Mouse (Mus musculus): ENCODE measurements around the gene Fam186b. TPM values are rescaled to one million over a fixed set of nuclear protein-coding genes. Genes with fewer than 3 reads are reported as not detected.

Gene Fam186b
- total and polyA plus RNA-seq, 3 experiments: 0.11 TPM; not detected in 2

- H3K4me1 ChIP-seq (ENCODE audit: control insufficient read depth in 1 of 2, insufficient read depth in 2 of 2, low read length in 2 of 2): peaks cover 9 to 35% of the 10 kb centered on the region in 2 experiments
- H3K36me3 ChIP-seq (ENCODE audit: control insufficient read depth in 1 of 2, insufficient read depth in 2 of 2, low read length in 2 of 2): peaks cover 0 to 25% of the 10 kb centered on the region in 2 experiments; a peak in 2 of 4 replicates
- peaks cover 2 to 5% of the 10 kb centered on the region in 2 experiments; a peak in 2 of 4 replicates for H3K27me3 ChIP-seq (ENCODE audit: control insufficient read depth in 1 of 2, insufficient read depth in 2 of 2, low read length in 2 of 2)
- H3K9ac ChIP-seq (ENCODE audit: control insufficient read depth, low read depth, low read length, poor library complexity, severe bottlenecking): no peak overlapping the region
- DNase-seq (ENCODE audit: low read depth, low spot score): no peak
- no peaks in the 10 kb centered on the region for H3K9me3 ChIP-seq (replicated peaks; ENCODE audit: insufficient read depth, low read length)
- H3K79me2 ChIP-seq (ENCODE audit: control insufficient read depth, insufficient read depth, low read length, poor library complexity): no peaks in the 10 kb centered on the region
- no peak overlapping the region for H3K4me3 ChIP-seq (ENCODE audit: control insufficient read depth in 1 of 2, insufficient read depth in 1 of 2, low read depth in 2 of 2, low read length in 2 of 2)
- TF ChIP-seq MXI1 (IDR thresholded peaks at IDR 0.05; ENCODE audit: low read depth, low read length) (no peak), BHLHE40 (IDR thresholded peaks at IDR 0.05; ENCODE audit: borderline replicate concordance, low read depth, low read length) (no peak), MAZ (IDR thresholded peaks at IDR 0.05; ENCODE audit: low read depth, low read length) (no peak), MYB (IDR thresholded peaks at IDR 0.05; ENCODE audit: low read depth, low read length) (no peak), ZNF384 (IDR thresholded peaks at IDR 0.05; ENCODE audit: low read depth, low read length) (no peak; the same call in 1 of the 2 replicates), POLR2AphosphoS5 (IDR thresholded peaks at IDR 0.05; ENCODE audit: borderline replicate concordance, low read depth, low read length) (no peak), HCFC1 (IDR thresholded peaks at IDR 0.05; ENCODE audit: low read depth, low read length) (no peak), GATA1 (IDR thresholded peaks at IDR 0.05; ENCODE audit: low read depth, low read length) (no peak)
- no peak overlapping the region for H3K27ac ChIP-seq (ENCODE audit: control insufficient read depth, low read depth, low read length)
Observed at GRCm38 (mm10) chr15:99330324-99330723, 34.6 kb upstream of the Fam186b start.

- Histone ChIP-seq H3K9ac (ENCODE audit: control insufficient read depth, low read depth, low read length, poor library complexity, severe bottlenecking) (no peak overlapping the region), H3K27me3 (ENCODE audit: control insufficient read depth in 1 of 2, insufficient read depth in 2 of 2, low read length in 2 of 2) (peaks cover 2 to 8% of the 10 kb centered on the region in 2 experiments), H3K36me3 (ENCODE audit: control insufficient read depth in 1 of 2, insufficient read depth in 2 of 2, low read length in 2 of 2) (peaks cover 0 to 18% of the 10 kb centered on the region in 2 experiments; a peak in 2 of 4 replicates), H3K9me3 (replicated peaks; ENCODE audit: insufficient read depth, low read length) (no peaks in the 10 kb centered on the region), H3K27ac (ENCODE audit: control insufficient read depth, low read depth, low read length) (no peak overlapping the region), H3K4me1 (ENCODE audit: control insufficient read depth in 1 of 2, insufficient read depth in 2 of 2, low read length in 2 of 2) (peaks cover 9 to 27% of the 10 kb centered on the region in 2 experiments), H3K4me3 (ENCODE audit: control insufficient read depth in 1 of 2, insufficient read depth in 1 of 2, low read depth in 2 of 2, low read length in 2 of 2) (no peak overlapping the region), H3K79me2 (ENCODE audit: control insufficient read depth, insufficient read depth, low read length, poor library complexity) (no peaks in the 10 kb centered on the region)
- no peak for TF ChIP-seq SIN3A (IDR thresholded peaks at IDR 0.05; ENCODE audit: low read length)
- no peak for TF ChIP-seq ETS1 (IDR thresholded peaks at IDR 0.05; ENCODE audit: low read depth, low read length)
- TF ChIP-seq ELF1 (IDR thresholded peaks at IDR 0.05; ENCODE audit: low read depth, low read length): no peak
- no peak for TF ChIP-seq ZC3H11A (IDR thresholded peaks at IDR 0.05; ENCODE audit: low read depth, low read length)
- no peak for TF ChIP-seq EP300 (IDR thresholded peaks at IDR 0.05; ENCODE audit: low read depth in 1 of 2, low read length in 2 of 2)
- TF ChIP-seq HCFC1 (IDR thresholded peaks at IDR 0.05; ENCODE audit: low read depth, low read length): no peak
- no peak for DNase-seq (ENCODE audit: low read depth, low spot score)
Observed at GRCm38 (mm10) chr15:99328011-99328410, 32.3 kb upstream of the Fam186b start.

- peak; percentile 84 for DNase-seq (ENCODE audit: low read depth, low spot score)
- Histone ChIP-seq H3K36me3 (ENCODE audit: control insufficient read depth in 1 of 2, insufficient read depth in 2 of 2, low read length in 2 of 2) (peaks cover 0 to 9% of the 10 kb centered on the region in 2 experiments; a peak in 2 of 4 replicates), H3K9ac (ENCODE audit: control insufficient read depth, low read depth, low read length, poor library complexity, severe bottlenecking) (no peak overlapping the region), H3K9me3 (replicated peaks; ENCODE audit: insufficient read depth, low read length) (no peaks in the 10 kb centered on the region), H3K4me1 (ENCODE audit: control insufficient read depth in 1 of 2, insufficient read depth in 2 of 2, low read length in 2 of 2) (peaks cover 5 to 17% of the 10 kb centered on the region in 2 experiments), H3K27me3 (ENCODE audit: control insufficient read depth in 1 of 2, insufficient read depth in 2 of 2, low read length in 2 of 2) (peaks cover 2 to 9% of the 10 kb centered on the region in 2 experiments), H3K4me3 (ENCODE audit: control insufficient read depth in 1 of 2, insufficient read depth in 1 of 2, low read depth in 2 of 2, low read length in 2 of 2) (no peak overlapping the region), H3K79me2 (ENCODE audit: control insufficient read depth, insufficient read depth, low read length, poor library complexity) (no peaks in the 10 kb centered on the region), H3K27ac (ENCODE audit: control insufficient read depth, low read depth, low read length) (no peak overlapping the region)
- TF ChIP-seq MAFK (IDR thresholded peaks at IDR 0.05; ENCODE audit: borderline replicate concordance, low read depth, low read length) (no peak), RAD21 (IDR thresholded peaks at IDR 0.05; ENCODE audit: low read depth, low read length) (peak; percentile 97), SMC3 (IDR thresholded peaks at IDR 0.05; ENCODE audit: low read depth, low read length) (peak; percentile 91), JUND (IDR thresholded peaks at IDR 0.05; ENCODE audit: low read depth, low read length) (peak; percentile 71; the same call in 1 of the 2 replicates), CTCF (IDR thresholded peaks at IDR 0.05 in 2 of 3, conservative IDR thresholded peaks at IDR 0.05 in 1 of 3; ENCODE audit: control insufficient read depth in 1 of 3, insufficient read depth in 1 of 3, low read depth in 2 of 3, low read length in 3 of 3, poor library complexity in 1 of 3, severe bottlenecking in 1 of 3) (peak; percentile 72 to 97 (median 92)), ZNF384 (IDR thresholded peaks at IDR 0.05; ENCODE audit: low read depth, low read length) (peak; percentile 48; the same call in 1 of the 2 replicates), ZC3H11A (IDR thresholded peaks at IDR 0.05; ENCODE audit: low read depth, low read length) (peak; percentile 90), ZKSCAN1 (IDR thresholded peaks at IDR 0.05; ENCODE audit: low read depth, low read length) (no peak)
Observed at GRCm38 (mm10) chr15:99326959-99327358, 31.3 kb upstream of the Fam186b start.
